Comparison of ENCODE assay signal across 26 mouse cellular contexts in genomic region chr5:42969209-42969608, GRCm38 (mm10).
"Had no signal": no experiment of that assay in that cellular context is flagged by ENCODE, and none has a peak within 500 bp of the region (broad histone marks: within the 10 kb centered on the region; RNA-seq: fewer than 3 reads in every experiment).

No protein-coding gene starts in this region.

- ATAC-seq: hindbrain, postnatal 0 days; intestine, embryonic 16.5 days had no signal

- H3K27ac ChIP-seq: gastrocnemius, adult 2 months; heart, adult 2 months; hindbrain, embryonic 13.5 days; hindbrain, embryonic 15.5 days; hindbrain, postnatal 0 days; kidney, embryonic 15.5 days; kidney, postnatal 0 days; layer of hippocampus, adult 2 months; left cerebral cortex, adult 2 months; limb, embryonic 10.5 days; limb, embryonic 12.5 days; liver, embryonic 13.5 days had no signal

- DNase-seq: gastrocnemius, adult 2 months; gastrocnemius, postnatal 10 days; gastrocnemius, postnatal 25 days; heart, adult 11 months; heart, adult 2 months; heart, postnatal 10 days; heart, postnatal 36 days; kidney, adult 11 months; kidney, adult 2 months; kidney, adult 9 months; kidney, postnatal 14 days; kidney, postnatal 36 days; liver; liver, embryonic 13.5 days had no signal

- H3K9ac ChIP-seq: hindbrain, embryonic 13.5 days; hindbrain, embryonic 15.5 days; kidney, embryonic 15.5 days; limb, embryonic 12.5 days; liver, embryonic 13.5 days had no signal

- H3K4me3 ChIP-seq: gastrocnemius, adult 2 months; heart, adult 2 months; hindbrain, embryonic 13.5 days; hindbrain, embryonic 15.5 days; kidney, embryonic 15.5 days; layer of hippocampus, adult 2 months; left cerebral cortex, adult 2 months; limb, embryonic 10.5 days; limb, embryonic 12.5 days; liver, embryonic 13.5 days had no signal

- H3K4me2 ChIP-seq: heart, embryonic 11.5 days; hindbrain, embryonic 13.5 days; hindbrain, embryonic 15.5 days; kidney, embryonic 15.5 days; limb, embryonic 12.5 days; liver, embryonic 11.5 days; liver, embryonic 13.5 days had no signal

- H3K27me3 ChIP-seq: hindbrain, embryonic 13.5 days; hindbrain, embryonic 15.5 days; kidney, embryonic 15.5 days; limb, embryonic 12.5 days; liver, embryonic 13.5 days had no signal

- H3K36me3 ChIP-seq: hindbrain, embryonic 13.5 days; hindbrain, embryonic 15.5 days; kidney, embryonic 15.5 days; limb, embryonic 10.5 days; limb, embryonic 12.5 days; liver, embryonic 13.5 days had no signal

- H3K9me3 ChIP-seq: hindbrain, embryonic 13.5 days; hindbrain, embryonic 15.5 days; kidney, embryonic 15.5 days; limb, embryonic 10.5 days; limb, embryonic 12.5 days; liver, embryonic 13.5 days had no signal

- H3K4me1 ChIP-seq: hindbrain, embryonic 13.5 days; hindbrain, embryonic 15.5 days; kidney, embryonic 15.5 days; limb, embryonic 10.5 days; limb, embryonic 12.5 days; liver, embryonic 13.5 days had no signal
